Mouse (Mus musculus): ENCODE data around the gene Ctrb1.
"Not testable (repeated sequence)": the region's sequence is repeated elsewhere in the genome, so short reads cannot be mapped to it uniquely, and the experiment has no call there.

Gene Ctrb1

DNA sequence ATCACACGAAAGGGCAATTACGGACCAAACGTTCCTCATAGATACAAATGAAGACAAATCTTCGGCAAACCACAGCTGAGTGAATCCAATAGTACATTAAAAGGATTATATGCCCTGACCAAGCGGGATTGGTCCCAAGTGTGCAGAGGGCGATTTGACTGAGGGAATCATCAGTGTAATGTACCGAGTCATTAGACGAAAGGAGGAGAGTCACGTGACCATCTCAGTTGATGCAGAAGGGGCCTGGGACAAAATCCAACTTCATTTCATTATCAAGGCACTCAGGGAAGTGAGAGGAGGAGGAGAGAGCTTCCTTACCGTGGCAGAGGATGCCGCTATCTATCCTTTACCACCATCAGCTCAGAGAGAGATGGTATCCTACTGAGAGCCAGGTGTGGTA lies 9.7 kb downstream of the Ctrb1 start:
- DNase-seq (ENCODE audit: low read depth, low spot score): peak; percentile 11

GRCm38 (mm10) chr8:111680423-111681028 lies 10.3 kb downstream of the Ctrb1 start:
- DNase-seq (ENCODE audit: low read depth, low spot score): peak; percentile 14

GRCm38 (mm10) chr8:111678848-111679247 lies 12.0 kb downstream of the Ctrb1 start:
- DNase-seq (ENCODE audit: low read depth, low spot score): no peak

GRCm38 (mm10) chr8:111678111-111678510 lies 12.7 kb downstream of the Ctrb1 start:
- peak; percentile 46 for DNase-seq (ENCODE audit: low read depth, low spot score)

- DNase-seq (ENCODE audit: low read depth, low spot score): no peak
Observed at GRCm38 (mm10) chr8:111676237-111676636, 14.6 kb downstream of the Ctrb1 start.

- DNase-seq (ENCODE audit: low read depth, low spot score): no peak
Observed at GRCm38 (mm10) chr8:111666751-111667150, 24.1 kb downstream of the Ctrb1 start.

GRCm38 (mm10) chr8:111662473-111662872 lies 28.3 kb downstream of the Ctrb1 start:
- DNase-seq (ENCODE audit: low read depth, low spot score): peak; percentile 38

- no peak for DNase-seq (ENCODE audit: low read depth, low spot score)
Observed at GRCm38 (mm10) chr8:111658819-111659423, 31.9 kb downstream of the Ctrb1 start.

GRCm38 (mm10) chr8:111657312-111657854 lies 33.4 kb downstream of the Ctrb1 start:
- no peak for DNase-seq (ENCODE audit: low read depth, low spot score)

DNA sequence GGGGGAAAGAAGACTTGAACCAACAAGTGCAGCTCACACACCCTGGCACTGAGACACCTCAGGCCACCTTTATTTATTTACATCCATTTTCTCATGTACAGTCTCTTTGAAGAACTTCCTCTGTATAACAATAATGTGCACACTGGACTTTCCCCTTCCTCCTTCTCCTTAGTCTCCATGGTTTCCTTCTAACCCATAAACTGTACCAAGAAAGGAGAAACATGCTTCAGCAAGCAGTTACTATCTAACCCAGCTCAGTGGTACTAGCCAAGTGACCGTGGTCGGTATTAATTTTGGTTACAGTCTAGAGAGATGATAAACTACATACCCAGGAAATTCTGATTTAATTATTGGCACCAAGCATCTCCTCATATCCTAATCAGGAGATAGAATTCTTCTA lies 37.3 kb downstream of the Ctrb1 start:
- no peak for DNase-seq (ENCODE audit: low read depth, low spot score)

DNA sequence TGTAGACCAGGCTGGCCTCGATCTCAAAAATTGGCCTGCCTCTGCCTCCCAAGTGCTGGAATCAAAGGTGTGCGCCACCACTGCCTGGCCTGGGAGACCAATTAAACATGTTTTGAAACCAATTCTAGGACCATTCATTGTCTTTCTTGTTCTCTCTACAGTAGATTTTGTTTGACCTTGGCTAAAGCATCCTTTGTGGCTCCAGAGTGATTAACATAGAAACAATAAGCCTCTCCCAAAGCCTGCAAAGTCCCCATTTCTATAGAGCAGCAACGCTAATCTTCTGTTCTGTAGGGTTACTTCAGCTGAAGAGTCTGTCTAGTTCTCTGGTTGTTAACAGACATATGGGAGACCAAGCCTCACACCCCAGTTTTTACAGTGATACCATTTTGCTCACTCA lies 40.2 kb downstream of the Ctrb1 start:
- DNase-seq (ENCODE audit: low read depth, low spot score): no peak

- no peak for DNase-seq (ENCODE audit: low read depth, low spot score)
Observed at GRCm38 (mm10) chr8:111648834-111649233, 42.0 kb downstream of the Ctrb1 start.

DNA sequence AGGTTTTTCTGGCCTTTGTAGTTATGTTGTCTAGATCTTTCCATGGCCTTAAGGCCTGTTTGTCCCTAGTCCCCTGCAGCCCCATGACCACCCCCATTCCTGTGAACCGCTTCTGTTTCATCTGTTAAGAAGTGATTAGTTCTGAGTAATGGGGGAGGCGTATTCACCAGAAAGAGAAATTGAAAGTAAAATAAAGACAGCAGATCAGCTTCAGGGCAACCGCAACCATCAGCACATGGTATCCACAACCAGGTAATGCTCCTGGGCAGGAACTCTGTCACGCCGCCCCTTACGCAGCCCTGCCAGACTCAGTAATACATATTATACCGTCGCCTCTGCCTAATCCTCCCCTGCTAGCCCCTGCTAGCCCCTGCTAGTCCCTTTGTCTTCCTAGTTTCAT lies 45.1 kb downstream of the Ctrb1 start:
- DNase-seq (ENCODE audit: low read depth, low spot score): no peak

- DNase-seq (ENCODE audit: low read depth, low spot score): not testable (repeated sequence)
Observed at GRCm38 (mm10) chr8:111644286-111645051, 46.3 kb downstream of the Ctrb1 start.

- peak; percentile 86 for DNase-seq (ENCODE audit: low read depth, low spot score)
Observed at GRCm38 (mm10) chr8:111643264-111644141, 47.3 kb downstream of the Ctrb1 start, which contains the start of gene Zfp1. TSS of gene Zfp1 (plus strand) at chr8:111643401.

- DNase-seq (ENCODE audit: low read depth, low spot score): no peak
Observed at GRCm38 (mm10) chr8:111642939-111643263, 47.9 kb downstream of the Ctrb1 start.

- no peak for DNase-seq (ENCODE audit: low read depth, low spot score)
Observed at GRCm38 (mm10) chr8:111642496-111642895, 48.3 kb downstream of the Ctrb1 start.

GRCm38 (mm10) chr8:111641064-111641463 lies 49.7 kb downstream of the Ctrb1 start:
- no peak for DNase-seq (ENCODE audit: low read depth, low spot score)

DNA sequence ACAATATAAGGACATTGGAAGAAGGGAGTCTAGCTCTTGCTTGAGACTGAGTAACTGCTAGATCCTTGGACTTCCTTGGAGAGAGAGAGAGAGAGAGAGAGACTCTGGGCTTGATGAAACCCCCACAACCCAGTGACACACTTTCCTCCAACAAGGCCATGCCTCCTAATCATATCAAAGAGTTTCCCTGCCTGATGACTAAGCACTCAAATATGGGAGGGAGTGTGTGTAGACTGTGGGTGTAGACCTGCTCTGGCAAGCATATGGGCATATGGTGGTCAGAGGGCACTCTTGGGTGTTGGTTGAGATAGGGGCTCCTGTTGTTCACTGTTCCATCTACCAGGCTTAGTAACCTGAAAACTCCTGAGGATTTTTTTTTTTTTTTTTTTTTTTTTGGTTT lies 52.7 kb downstream of the Ctrb1 start:
- no peak for DNase-seq (ENCODE audit: low read depth, low spot score)
